Mouse (Mus musculus): ENCODE results near the gene Stk24. TPM values are rescaled to one million over a fixed set of nuclear protein-coding genes. Genes with fewer than 3 reads are reported as not detected.
A peak's percentile ranks its signal among the peaks of the same experiment; 100 is the strongest.

Stk24 gene
- polyA plus RNA-seq, 1 experiment from 2014 or later, result 43.8 TPM

GRCm38 (mm10) chr14:121339951-121340401 lies 39.8 kb downstream of the Stk24 start:
- WGBS, result 78% methylated on average over 8 of the region's 8 CpGs
- DNase-seq (ENCODE audit: low spot score), result no peak
- Histone ChIP-seq H3K4me3 (no peak overlapping the region), H3K4me1 (peaks cover 31% of the 10 kb centered on the region), H3K9me3 (replicated peaks) (no peaks in the 10 kb centered on the region), H3K36me3 (peaks cover 28% of the 10 kb centered on the region), H3K27ac (peak overlapping the region; percentile 38), H3K27me3 (ENCODE audit: low read depth, poor library complexity, severe bottlenecking) (no peaks in the 10 kb centered on the region)

- 91% methylated on average over 18 of the region's 18 CpGs for WGBS
Measured at GRCm38 (mm10) chr14:121338819-121339573, 40.8 kb downstream of the Stk24 start.

GRCm38 (mm10) chr14:121330090-121330408 lies 49.8 kb downstream of the Stk24 start:
- no peaks in the 10 kb centered on the region for H3K9me3 ChIP-seq (replicated peaks)
- DNase-seq (ENCODE audit: low spot score), result no peak
- no peak overlapping the region for H3K27ac ChIP-seq
- peaks cover 28% of the 10 kb centered on the region for H3K36me3 ChIP-seq
- no peak overlapping the region for H3K4me3 ChIP-seq
- 89% methylated on average over 3 of the region's 3 CpGs for WGBS
- peaks cover 26% of the 10 kb centered on the region for H3K4me1 ChIP-seq
- H3K27me3 ChIP-seq (ENCODE audit: low read depth, poor library complexity, severe bottlenecking), result no peaks in the 10 kb centered on the region

More at GRCm38 (mm10) chr14:121338819-121339573, 40.8 kb downstream of the Stk24 start:
- Histone ChIP-seq H3K27ac (no peak overlapping the region), H3K4me1 (peaks cover 22% of the 10 kb centered on the region), H3K4me3 (no peak overlapping the region), H3K9me3 (replicated peaks) (no peaks in the 10 kb centered on the region), H3K27me3 (ENCODE audit: low read depth, poor library complexity, severe bottlenecking) (no peaks in the 10 kb centered on the region), H3K36me3 (peaks cover 38% of the 10 kb centered on the region)
- DNase-seq (ENCODE audit: low spot score), result no peak

- 63% methylated on average over 5 of the region's 5 CpGs for WGBS
- Histone ChIP-seq H3K9me3 (replicated peaks) (no peaks in the 10 kb centered on the region), H3K4me3 (no peak overlapping the region), H3K4me1 (peaks cover 27% of the 10 kb centered on the region), H3K27ac (no peak overlapping the region), H3K27me3 (ENCODE audit: low read depth, poor library complexity, severe bottlenecking) (no peaks in the 10 kb centered on the region), H3K36me3 (peaks cover 23% of the 10 kb centered on the region)
- no peak for DNase-seq (ENCODE audit: low spot score)
Measured at GRCm38 (mm10) chr14:121329401-121330089, 50.3 kb downstream of the Stk24 start.

GRCm38 (mm10) chr14:121328878-121329277 lies 50.9 kb downstream of the Stk24 start:
- Histone ChIP-seq H3K4me3 (no peak overlapping the region), H3K27ac (no peak overlapping the region), H3K4me1 (peaks cover 27% of the 10 kb centered on the region), H3K36me3 (peaks cover 16% of the 10 kb centered on the region), H3K9me3 (replicated peaks) (no peaks in the 10 kb centered on the region), H3K27me3 (ENCODE audit: low read depth, poor library complexity, severe bottlenecking) (no peaks in the 10 kb centered on the region)
- 86% methylated on average over 5 of the region's 5 CpGs for WGBS
- DNase-seq (ENCODE audit: low spot score), result no peak

- Histone ChIP-seq H3K9me3 (replicated peaks) (no peaks in the 10 kb centered on the region), H3K4me3 (no peak overlapping the region), H3K27me3 (ENCODE audit: low read depth, poor library complexity, severe bottlenecking) (no peaks in the 10 kb centered on the region), H3K36me3 (0 out of 2 replicates have a peak, but pooled peaks cover 7% of the 10 kb centered on the region), H3K4me1 (peaks cover 27% of the 10 kb centered on the region), H3K27ac (no peak overlapping the region)
- WGBS, result 91% methylated on average over 2 of the region's 2 CpGs
- no peak for DNase-seq (ENCODE audit: low spot score)
Measured at GRCm38 (mm10) chr14:121326432-121326831, 53.4 kb downstream of the Stk24 start.

GRCm38 (mm10) chr14:121324521-121325330 lies 55.1 kb downstream of the Stk24 start:
- DNase-seq (ENCODE audit: low spot score), result no peak
- no peaks in the 10 kb centered on the region for H3K27me3 ChIP-seq (ENCODE audit: low read depth, poor library complexity, severe bottlenecking)
- no peaks in the 10 kb centered on the region for H3K9me3 ChIP-seq (replicated peaks)
- 0 out of 2 replicates have a peak, but pooled peaks cover 9% of the 10 kb centered on the region for H3K36me3 ChIP-seq
- H3K27ac ChIP-seq, result no peak overlapping the region
- WGBS, result 89% methylated on average over 17 of the region's 17 CpGs
- peaks cover 25% of the 10 kb centered on the region for H3K4me1 ChIP-seq
- no peak overlapping the region for H3K4me3 ChIP-seq

GRCm38 (mm10) chr14:121322641-121323040 lies 57.2 kb downstream of the Stk24 start:
- DNase-seq (ENCODE audit: low spot score), result no peak
- Histone ChIP-seq H3K27me3 (ENCODE audit: low read depth, poor library complexity, severe bottlenecking) (no peaks in the 10 kb centered on the region), H3K9me3 (replicated peaks) (no peaks in the 10 kb centered on the region), H3K4me1 (peaks cover 23% of the 10 kb centered on the region), H3K36me3 (0 out of 2 replicates have a peak, but pooled peaks cover 7% of the 10 kb centered on the region), H3K27ac (no peak overlapping the region), H3K4me3 (no peak overlapping the region)
- 91% methylated on average over 7 of the region's 7 CpGs for WGBS

- Histone ChIP-seq H3K27ac (no peak overlapping the region), H3K4me1 (peaks cover 22% of the 10 kb centered on the region), H3K36me3 (0 out of 2 replicates have a peak, but pooled peaks cover 7% of the 10 kb centered on the region), H3K4me3 (no peak overlapping the region), H3K27me3 (ENCODE audit: low read depth, poor library complexity, severe bottlenecking) (no peaks in the 10 kb centered on the region), H3K9me3 (replicated peaks) (no peaks in the 10 kb centered on the region)
- no peak for DNase-seq (ENCODE audit: low spot score)
- 86% methylated on average over 5 of the region's 5 CpGs for WGBS
Measured at GRCm38 (mm10) chr14:121322150-121322549, 57.7 kb downstream of the Stk24 start.

GRCm38 (mm10) chr14:121318382-121318781 lies 61.4 kb downstream of the Stk24 start:
- Histone ChIP-seq H3K27me3 (ENCODE audit: low read depth, poor library complexity, severe bottlenecking) (no peaks in the 10 kb centered on the region), H3K9me3 (replicated peaks) (no peaks in the 10 kb centered on the region), H3K4me3 (no peak overlapping the region), H3K4me1 (peaks cover 31% of the 10 kb centered on the region), H3K27ac (no peak overlapping the region), H3K36me3 (0 out of 2 replicates have a peak, but pooled peaks cover 7% of the 10 kb centered on the region)
- DNase-seq (ENCODE audit: low spot score), result no peak
- 85% methylated on average over 5 of the region's 5 CpGs for WGBS

- Histone ChIP-seq H3K27ac (no peak overlapping the region), H3K27me3 (ENCODE audit: low read depth, poor library complexity, severe bottlenecking) (no peaks in the 10 kb centered on the region), H3K4me3 (no peak overlapping the region), H3K36me3 (0 out of 2 replicates have a peak, but pooled peaks cover 7% of the 10 kb centered on the region), H3K9me3 (replicated peaks) (no peaks in the 10 kb centered on the region), H3K4me1 (peaks cover 40% of the 10 kb centered on the region)
- WGBS, result 94% methylated on average over 3 of the region's 3 CpGs
- DNase-seq (ENCODE audit: low spot score), result no peak
Measured at GRCm38 (mm10) chr14:121317312-121317671, 62.5 kb downstream of the Stk24 start.

GRCm38 (mm10) chr14:121316631-121317311 lies 63.0 kb downstream of the Stk24 start:
- WGBS, result 83% methylated on average over 13 of the region's 13 CpGs
- H3K4me1 ChIP-seq, result peaks cover 45% of the 10 kb centered on the region
- H3K9me3 ChIP-seq (replicated peaks), result no peaks in the 10 kb centered on the region
- 0 out of 2 replicates have a peak, but pooled peaks cover 5% of the 10 kb centered on the region for H3K36me3 ChIP-seq
- no peaks in the 10 kb centered on the region for H3K27me3 ChIP-seq (ENCODE audit: low read depth, poor library complexity, severe bottlenecking)
- no peak overlapping the region for H3K4me3 ChIP-seq
- H3K27ac ChIP-seq, result no peak overlapping the region
- no peak for DNase-seq (ENCODE audit: low spot score)
